Mouse (Mus musculus) lung, postnatal 0 days (tissue): ENCODE measurements around the gene Bri3. TPM values are rescaled to one million over a fixed set of nuclear protein-coding genes. Genes with fewer than 3 reads are reported as not detected.

ENCODE experiments used
- ATAC-seq: fragments of 200-750 bp; cut with Nextera tagmentation; 2 replicates; pipeline ENCODE4 v1.8.0; 2017; ENCODE audit warnings: moderate library complexity
- DNase-seq: peaks from one replicate; pipeline ENCODE4 v3.0.0-alpha.2; 2016; ENCODE audit warnings: low spot score
- H3K27ac ChIP-seq: fragments of 300-500 bp; sonication (generic); 2 replicates; pipeline ENCODE4 v1.5.1; 2014; ENCODE audit warnings: antibody characterized with exemption, mild to moderate bottlenecking, low read length, mixed read lengths
- H3K27me3 ChIP-seq: fragments of 300-500 bp; sonication (generic); replicated peaks from 2 replicates; pipeline ENCODE4 v1.6.1; 2014; ENCODE audit warnings: low read length, mixed read lengths; ENCODE audit not compliant: insufficient read depth
- H3K36me3 ChIP-seq: fragments of 300-500 bp; sonication (generic); 2 replicates; pipeline ENCODE4 v1.6.1; 2014; ENCODE audit warnings: low read length, mixed read lengths; ENCODE audit not compliant: insufficient read depth
- H3K4me1 ChIP-seq: fragments of 300-500 bp; sonication (generic); 2 replicates; pipeline ENCODE4 v1.6.1; 2014; ENCODE audit warnings: antibody characterized with exemption, low read depth, low read length, mixed read lengths; ENCODE audit not compliant: insufficient read depth
- H3K4me2 ChIP-seq: fragments of 300-500 bp; sonication (generic); replicated peaks from 2 replicates; pipeline ENCODE4 v1.6.1; 2014; ENCODE audit warnings: low read depth, mild to moderate bottlenecking, low read length, moderate library complexity, mixed read lengths
- H3K4me3 ChIP-seq: fragments of 300-500 bp; sonication (generic); 2 replicates; pipeline ENCODE4 v1.5.1; 2014; ENCODE audit warnings: low read depth, low read length
- H3K9ac ChIP-seq: fragments of 300-500 bp; sonication (generic); replicated peaks from 2 replicates; pipeline ENCODE4 v1.6.1; 2014; ENCODE audit warnings: low read depth, mild to moderate bottlenecking
- H3K9me3 ChIP-seq: fragments of 300-500 bp; sonication (generic); 2 replicates; pipeline ENCODE4 v1.6.1; 2016; ENCODE audit warnings: low read length, mixed read lengths
- CTCF ChIP-seq: IDR thresholded peaks from 2 replicates; pipeline ENCODE4 v1.5.1; 2016; ENCODE audit warnings: antibody characterized with exemption, mild to moderate bottlenecking
- EP300 ChIP-seq: IDR thresholded peaks from 2 replicates; pipeline ENCODE4 v1.6.1; 2016; ENCODE audit warnings: antibody characterized with exemption, mild to moderate bottlenecking, control low read depth
- WGBS: fragments of 180-500 bp; shearing (Covaris S2); extraction: QIAGEN DNeasy Blood & Tissue Kit; methylation state at CpG from one replicate; pipeline ENCODE4 v1.1.7; 2014; 5-methylcytosine and 5-hydroxymethylcytosine counted together
- polyA plus RNA-seq: library from polyadenylated mRNA; unstranded; fragments of >200 nt; fragmentation: Nextera tagmentation; extraction: Ambion mirVana; gene quantifications from 2 replicates; pipeline ENCODE4 v1.2.1, GENCODE M21; 2015

The Bri3 gene
- polyA plus RNA-seq, 1 experiment from 2014 or later, result 286 TPM

GRCm38 (mm10) chr5:144219936-144220335 lies 24.3 kb upstream of the Bri3 start:
- TF ChIP-seq EP300 (no peak), CTCF (no peak)
- Histone ChIP-seq H3K27me3 (no peaks in the 10 kb centered on the region), H3K9me3 (no peaks in the 10 kb centered on the region), H3K4me3 (no peak overlapping the region), H3K4me2 (no peak overlapping the region), H3K27ac (no peak overlapping the region), H3K36me3 (0 out of 2 replicates have a peak, but pooled peaks cover 7% of the 10 kb centered on the region), H3K4me1 (peaks cover 16% of the 10 kb centered on the region), H3K9ac (no peak overlapping the region)
- no peak for ATAC-seq
- DNase-seq, result no peak
- WGBS, result 82% methylated on average over 5 of the region's 5 CpGs

- TF ChIP-seq EP300, result peak; percentile 47
- no peak for TF ChIP-seq CTCF
These were observed 22.9 kb upstream of the Bri3 start for GRCm38 (mm10) chr5:144221305-144221704.

GRCm38 (mm10) chr5:144222811-144223502 lies 21.3 kb upstream of the Bri3 start:
- TF ChIP-seq EP300 (peak; percentile 72), CTCF (no peak)
- no peaks in the 10 kb centered on the region for H3K36me3 ChIP-seq

More at GRCm38 (mm10) chr5:144221305-144221704, 22.9 kb upstream of the Bri3 start:
- Histone ChIP-seq H3K36me3 (0 out of 2 replicates have a peak, but pooled peaks cover 1% of the 10 kb centered on the region), H3K4me1 (peaks cover 16% of the 10 kb centered on the region), H3K27ac (peak overlapping the region; percentile 39), H3K4me3 (0 out of 2 replicates have a peak overlapping the region, but pooled peaks have one; percentile 70), H3K4me2 (no peak overlapping the region), H3K9me3 (no peaks in the 10 kb centered on the region), H3K9ac (no peak overlapping the region), H3K27me3 (no peaks in the 10 kb centered on the region)
- peak; percentile 5; the same call in 1 of the 2 replicates for ATAC-seq
- DNase-seq, result peak; percentile 71
- WGBS, result 42% methylated on average over 4 of the region's 4 CpGs

GRCm38 (mm10) chr5:144223503-144223862 lies 20.8 kb upstream of the Bri3 start, which contains the start of gene Tecpr1:
Gene Tecpr1, minus strand, starts transcription at chr5:144223615.
- Histone ChIP-seq H3K4me2 (peak within 1 kb of the TSS; percentile 75), H3K27me3 (no peaks in the 10 kb centered on the region), H3K9ac (peak within 1 kb of the TSS; percentile 58), H3K36me3 (no peaks in the 10 kb centered on the region), H3K9me3 (no peaks in the 10 kb centered on the region), H3K4me1 (peaks cover 16% of the 10 kb centered on the region), H3K4me3 (peak within 1 kb of the TSS; percentile 70), H3K27ac (peak within 1 kb of the TSS; percentile 91)
- 2% methylated on average over 35 of the region's 37 CpGs for WGBS
- DNase-seq (peak; percentile 99), ATAC-seq (peak; percentile 97)
- 0 out of 2 replicates have a peak, but pooled peaks have one; percentile 11 for TF ChIP-seq EP300
- TF ChIP-seq CTCF, result peak; percentile 39; the same call in 1 of the 2 replicates

More at GRCm38 (mm10) chr5:144222811-144223502, 21.3 kb upstream of the Bri3 start:
- Histone ChIP-seq H3K27me3 (no peaks in the 10 kb centered on the region), H3K9ac (peak overlapping the region; percentile 58), H3K4me1 (peaks cover 16% of the 10 kb centered on the region), H3K27ac (peak overlapping the region; percentile 91), H3K4me2 (peak overlapping the region; percentile 75), H3K4me3 (peak overlapping the region; percentile 70), H3K9me3 (no peaks in the 10 kb centered on the region)
- DNase-seq (peak; percentile 78), ATAC-seq (peak; percentile 55)
- 2% methylated on average over 25 of the region's 25 CpGs for WGBS

GRCm38 (mm10) chr5:144223899-144224816 lies 20.1 kb upstream of the Bri3 start:
- Histone ChIP-seq H3K27me3 (no peaks in the 10 kb centered on the region), H3K9ac (peak overlapping the region; percentile 58), H3K36me3 (no peaks in the 10 kb centered on the region), H3K9me3 (no peaks in the 10 kb centered on the region), H3K4me2 (peak overlapping the region; percentile 75), H3K4me3 (peak overlapping the region; percentile 70), H3K27ac (peak overlapping the region; percentile 91), H3K4me1 (peaks cover 16% of the 10 kb centered on the region; the same call in 1 of the 2 replicates)
- no peak; the same call in 1 of the 2 replicates for ATAC-seq
- WGBS, result 24% methylated on average over 18 of the region's 18 CpGs
- TF ChIP-seq EP300, result no peak
- TF ChIP-seq CTCF, result no peak
- no peak for DNase-seq

GRCm38 (mm10) chr5:144226220-144226619 lies 18.0 kb upstream of the Bri3 start:
- Histone ChIP-seq H3K9me3 (no peaks in the 10 kb centered on the region), H3K27me3 (no peaks in the 10 kb centered on the region), H3K36me3 (no peaks in the 10 kb centered on the region), H3K4me1 (peaks cover 12% of the 10 kb centered on the region; the same call in 1 of the 2 replicates), H3K4me3 (no peak overlapping the region), H3K9ac (no peak overlapping the region), H3K27ac (no peak overlapping the region), H3K4me2 (no peak overlapping the region)
- TF ChIP-seq EP300 (no peak), CTCF (no peak)
- WGBS, result 31% methylated on average over 11 of the region's 11 CpGs
- no peak for ATAC-seq
- DNase-seq, result no peak
